Mouse (Mus musculus) lung, embryonic 16.5 days (tissue): Measurements from ENCODE around the gene Tbrg1. TPM values are rescaled to one million over a fixed set of nuclear protein-coding genes. Genes with fewer than 3 reads are reported as not detected.

ENCODE experiments used
- ATAC-seq: fragments of 200-750 bp; cut with Nextera tagmentation; 2 replicates; pipeline ENCODE4 v1.8.0; 2017; ENCODE audit warnings: low read depth, mild to moderate bottlenecking, moderate library complexity
- H3K27ac ChIP-seq: fragments of 300-500 bp; sonication (generic); 2 replicates; pipeline ENCODE4 v1.5.1; 2014; ENCODE audit warnings: mild to moderate bottlenecking, control low read depth, low read length
- H3K27me3 ChIP-seq: fragments of 300-500 bp; sonication (generic); 2 replicates; pipeline ENCODE4 v1.6.1; 2014; ENCODE audit warnings: low read depth, low read length, mixed read lengths; ENCODE audit not compliant: control insufficient read depth, insufficient read depth
- H3K36me3 ChIP-seq: fragments of 300-500 bp; sonication (generic); 2 replicates; pipeline ENCODE4 v1.6.1; 2014; ENCODE audit warnings: low read length; ENCODE audit not compliant: control insufficient read depth, insufficient read depth
- H3K4me1 ChIP-seq: fragments of 300-500 bp; sonication (generic); replicated peaks from 2 replicates; pipeline ENCODE4 v1.6.1; 2014; ENCODE audit warnings: low read length, mixed read lengths; ENCODE audit not compliant: control insufficient read depth, insufficient read depth
- H3K4me2 ChIP-seq: fragments of 300-500 bp; sonication (generic); 2 replicates; pipeline ENCODE4 v1.6.1; 2014; ENCODE audit warnings: low read depth, low read length, control low read depth
- H3K4me3 ChIP-seq: fragments of 300-500 bp; sonication (generic); 2 replicates; pipeline ENCODE4 v1.5.1; 2014; ENCODE audit warnings: mild to moderate bottlenecking, low read length, control low read depth
- H3K9ac ChIP-seq: fragments of 300-500 bp; sonication (generic); 2 replicates; pipeline ENCODE4 v1.6.1; 2014; ENCODE audit warnings: low read length, control low read depth
- H3K9me3 ChIP-seq: fragments of 300-500 bp; sonication (generic); 2 replicates; pipeline ENCODE4 v1.6.1; 2016; ENCODE audit warnings: low read length; ENCODE audit not compliant: control insufficient read depth
- WGBS: fragments of 180-500 bp; shearing (Covaris S2); extraction: QIAGEN DNeasy Blood & Tissue Kit; methylation state at CpG from one replicate; pipeline ENCODE4 v1.1.7; 2014; 5-methylcytosine and 5-hydroxymethylcytosine counted together
- polyA plus RNA-seq: library from polyadenylated mRNA; unstranded; fragments of >200 nt; fragmentation: Nextera tagmentation; extraction: Ambion mirVana; gene quantifications from 2 replicates; pipeline ENCODE4 v1.2.1, GENCODE M21; 2015

Tbrg1 gene
- polyA plus RNA-seq, 1 experiment from 2014 or later, result 139 TPM

DNA sequence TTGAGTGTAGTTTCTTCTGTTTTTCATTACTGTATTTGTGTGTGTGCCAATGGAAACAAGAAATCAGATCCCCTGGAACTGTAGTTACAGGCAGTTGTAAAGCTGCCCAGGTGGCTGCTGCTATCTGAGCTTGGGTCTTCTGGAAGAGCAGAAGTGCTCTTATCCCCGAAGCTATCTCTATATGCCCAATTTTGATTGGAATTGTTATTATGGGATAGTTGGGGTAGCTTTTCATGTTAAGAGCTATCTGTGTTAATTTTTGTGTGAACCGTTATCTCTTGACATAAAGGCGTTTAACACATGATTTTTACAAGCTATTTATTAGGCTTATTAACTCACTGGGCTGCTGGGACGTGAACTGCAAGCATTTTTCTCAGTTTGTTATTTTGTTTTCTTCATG lies 47.6 kb downstream of the Tbrg1 start:
- no peak overlapping the region for H3K27ac ChIP-seq
- 75% methylated on average over 4 of the region's 4 CpGs for WGBS
- no peaks in the 10 kb centered on the region for H3K27me3 ChIP-seq
- no peaks in the 10 kb centered on the region for H3K9me3 ChIP-seq
- no peak overlapping the region for H3K4me3 ChIP-seq
- no peak for ATAC-seq
- no peaks in the 10 kb centered on the region for H3K36me3 ChIP-seq
- H3K4me1 ChIP-seq, result no peaks in the 10 kb centered on the region
- H3K9ac ChIP-seq, result no peak overlapping the region
- no peak overlapping the region for H3K4me2 ChIP-seq

DNA sequence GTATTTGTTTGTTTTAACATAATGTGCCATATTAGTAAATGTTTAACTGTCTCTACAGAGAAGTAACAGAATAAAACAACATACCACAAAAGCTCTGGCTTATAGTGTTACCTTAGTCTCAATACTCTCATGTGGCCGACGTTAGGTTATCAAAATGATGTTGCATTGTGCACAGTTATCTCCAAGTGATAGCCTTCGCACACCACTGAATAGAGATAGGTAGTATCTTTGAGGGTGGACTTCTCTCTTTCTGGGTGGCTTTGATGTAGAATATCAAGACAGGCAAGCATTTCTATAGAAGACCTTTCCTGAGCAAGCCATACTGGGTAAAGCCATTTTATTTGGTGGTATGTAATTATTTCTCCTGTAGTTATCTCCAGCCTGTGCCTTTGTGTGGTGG lies 52.0 kb downstream of the Tbrg1 start:
- H3K9me3 ChIP-seq, result no peaks in the 10 kb centered on the region
- H3K4me1 ChIP-seq, result no peaks in the 10 kb centered on the region
- H3K36me3 ChIP-seq, result no peaks in the 10 kb centered on the region
- H3K27me3 ChIP-seq, result no peaks in the 10 kb centered on the region
- H3K4me3 ChIP-seq, result no peak overlapping the region
- H3K4me2 ChIP-seq, result no peak overlapping the region
- no peak for ATAC-seq
- no peak overlapping the region for H3K9ac ChIP-seq
- H3K27ac ChIP-seq, result no peak overlapping the region
- 92% methylated on average over 3 of the region's 3 CpGs for WGBS

DNA sequence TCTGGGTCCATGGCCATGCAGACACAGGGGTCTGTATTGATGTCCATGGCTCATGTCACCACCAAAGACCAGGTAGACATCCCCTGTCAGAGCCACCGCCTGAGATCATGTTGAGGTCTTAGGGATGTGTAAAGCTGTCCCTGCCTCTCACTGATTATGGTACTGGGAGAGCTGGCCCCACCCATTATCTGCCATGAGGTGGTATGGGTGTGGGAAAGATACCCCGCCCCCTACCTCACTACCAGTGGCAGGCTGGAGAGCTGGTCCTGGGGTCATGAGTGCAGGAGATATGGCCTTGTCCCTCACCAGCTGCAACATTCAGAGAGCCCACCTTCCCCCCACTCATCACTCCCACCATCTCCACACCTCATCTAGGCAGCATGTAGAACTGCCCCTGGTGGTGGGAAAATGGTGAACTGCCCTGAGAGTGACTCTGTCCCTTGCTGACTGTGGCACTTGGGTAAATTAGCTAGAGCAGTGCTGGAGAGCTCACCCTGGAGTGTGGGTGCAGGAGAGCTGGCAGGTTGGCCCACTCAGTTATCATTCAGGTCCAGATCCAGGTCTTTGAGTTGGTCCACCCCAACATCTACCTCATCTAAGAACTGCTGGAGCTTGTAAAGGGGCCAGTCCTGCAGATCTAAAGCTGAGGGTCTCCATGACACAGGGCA lies 56.4 kb downstream of the Tbrg1 start:
- no peaks in the 10 kb centered on the region for H3K27me3 ChIP-seq
- H3K4me3 ChIP-seq, result no peak overlapping the region
- ATAC-seq, result peak; percentile 17; the same call in 1 of the 2 replicates
- no peaks in the 10 kb centered on the region for H3K4me1 ChIP-seq
- H3K9ac ChIP-seq, result no peak overlapping the region
- 86% methylated on average over 2 of the region's 2 CpGs for WGBS
- H3K27ac ChIP-seq, result no peak overlapping the region
- no peaks in the 10 kb centered on the region for H3K36me3 ChIP-seq
- no peaks in the 10 kb centered on the region for H3K9me3 ChIP-seq
- no peak overlapping the region for H3K4me2 ChIP-seq

Other genes with a start within 250 kb of the Tbrg1 start
- 0.15 and 0.19 TPM in 2 replicates for gene Robo3, start 224.1 kb downstream of the Tbrg1 start, polyA plus RNA-seq
- gene Msantd2, start 168.0 kb downstream of the Tbrg1 start, polyA plus RNA-seq, result 22.0 and 25.0 TPM in 2 replicates
- 184 and 194 TPM in 2 replicates for gene Esam, start 129.2 kb downstream of the Tbrg1 start, polyA plus RNA-seq
- gene Vsig2, start 118.1 kb downstream of the Tbrg1 start, polyA plus RNA-seq, result 40.2 and 46.8 TPM in 2 replicates
- gene Nrgn, start 104.4 kb downstream of the Tbrg1 start, polyA plus RNA-seq, result 4.7 and 9.0 TPM in 2 replicates
- 14.9 and 15.3 TPM in 2 replicates for gene Siae, start 101.6 kb downstream of the Tbrg1 start, polyA plus RNA-seq
- gene Spa17, start 43.6 kb downstream of the Tbrg1 start, polyA plus RNA-seq, result 11.8 and 13.8 TPM in 2 replicates
- 1.0 TPM in 1 of 2 replicates, not detected in the other for gene Panx3, start 11.9 kb upstream of the Tbrg1 start, polyA plus RNA-seq
- not detected in 2 replicates for gene Olfr160, start 58.9 kb upstream of the Tbrg1 start, polyA plus RNA-seq
- not detected in 2 replicates for gene Olfr874, start 87.8 kb upstream of the Tbrg1 start, polyA plus RNA-seq
- gene Olfr875, start 114.5 kb upstream of the Tbrg1 start, polyA plus RNA-seq, result not detected in 2 replicates
- gene Olfr876, start 145.7 kb upstream of the Tbrg1 start, polyA plus RNA-seq, result not detected in 2 replicates
- gene Olfr877, start 197.0 kb upstream of the Tbrg1 start, polyA plus RNA-seq, result not detected in 2 replicates
- gene Olfr145, start 239.4 kb upstream of the Tbrg1 start, polyA plus RNA-seq, result not detected in 2 replicates